Mouse (Mus musculus) neural tube, embryonic 15.5 days (tissue): ENCODE measurements around the gene Cpt2. TPM values are rescaled to one million over a fixed set of nuclear protein-coding genes. Genes with fewer than 3 reads are reported as not detected.
A peak's percentile ranks its signal among the peaks of the same experiment; 100 is the strongest.

Experiments used
- ATAC-seq: fragments of 200-750 bp; cut with Nextera tagmentation; 2 replicates; pipeline ENCODE4 v1.8.0; 2017; ENCODE audit warnings: mild to moderate bottlenecking, moderate TSS enrichment, moderate library complexity; ENCODE audit not compliant: low FRiP score
- H3K27ac ChIP-seq: fragments of 300-500 bp; sonication (generic); replicated peaks from 2 replicates; pipeline ENCODE4 v1.5.1; 2015; ENCODE audit warnings: mild to moderate bottlenecking, inconsistent platforms
- H3K27me3 ChIP-seq: fragments of 300-500 bp; sonication (generic); replicated peaks from 2 replicates; pipeline ENCODE4 v1.6.1; 2015; ENCODE audit warnings: inconsistent platforms
- H3K36me3 ChIP-seq: fragments of 300-500 bp; sonication (generic); 2 replicates; pipeline ENCODE4 v1.6.1; 2015; ENCODE audit warnings: inconsistent platforms
- H3K4me1 ChIP-seq: fragments of 300-500 bp; sonication (generic); 2 replicates; pipeline ENCODE4 v1.6.1; 2015; ENCODE audit warnings: inconsistent platforms
- H3K4me2 ChIP-seq: fragments of 300-500 bp; sonication (generic); 2 replicates; pipeline ENCODE4 v1.6.1; 2015; ENCODE audit warnings: inconsistent platforms, mild to moderate bottlenecking, moderate library complexity
- H3K4me3 ChIP-seq: fragments of 300-500 bp; sonication (generic); replicated peaks from 2 replicates; pipeline ENCODE4 v1.5.1; 2015; ENCODE audit warnings: mild to moderate bottlenecking, inconsistent platforms
- H3K9ac ChIP-seq: fragments of 300-500 bp; sonication (generic); replicated peaks from 2 replicates; pipeline ENCODE4 v1.6.1; 2015; ENCODE audit warnings: mild to moderate bottlenecking, inconsistent platforms
- H3K9me3 ChIP-seq: fragments of 300-500 bp; sonication (generic); replicated peaks from 2 replicates; pipeline ENCODE4 v1.6.1; 2016; ENCODE audit warnings: inconsistent platforms
- WGBS: fragments of 180-500 bp; shearing (Covaris S2); methylation state at CpG from one replicate; pipeline ENCODE4 v1.1.7; 2015; ENCODE audit warnings: mixed read lengths; 5-methylcytosine and 5-hydroxymethylcytosine counted together
- polyA plus RNA-seq: library from polyadenylated mRNA; unstranded; fragments of >200 nt; fragmentation: Nextera tagmentation; extraction: Ambion mirVana; gene quantifications from 2 replicates; pipeline ENCODE4 v1.2.1, GENCODE M21; 2015

The Cpt2 gene
- polyA plus RNA-seq, 1 experiment from 2014 or later: 16.8 TPM

DNA sequence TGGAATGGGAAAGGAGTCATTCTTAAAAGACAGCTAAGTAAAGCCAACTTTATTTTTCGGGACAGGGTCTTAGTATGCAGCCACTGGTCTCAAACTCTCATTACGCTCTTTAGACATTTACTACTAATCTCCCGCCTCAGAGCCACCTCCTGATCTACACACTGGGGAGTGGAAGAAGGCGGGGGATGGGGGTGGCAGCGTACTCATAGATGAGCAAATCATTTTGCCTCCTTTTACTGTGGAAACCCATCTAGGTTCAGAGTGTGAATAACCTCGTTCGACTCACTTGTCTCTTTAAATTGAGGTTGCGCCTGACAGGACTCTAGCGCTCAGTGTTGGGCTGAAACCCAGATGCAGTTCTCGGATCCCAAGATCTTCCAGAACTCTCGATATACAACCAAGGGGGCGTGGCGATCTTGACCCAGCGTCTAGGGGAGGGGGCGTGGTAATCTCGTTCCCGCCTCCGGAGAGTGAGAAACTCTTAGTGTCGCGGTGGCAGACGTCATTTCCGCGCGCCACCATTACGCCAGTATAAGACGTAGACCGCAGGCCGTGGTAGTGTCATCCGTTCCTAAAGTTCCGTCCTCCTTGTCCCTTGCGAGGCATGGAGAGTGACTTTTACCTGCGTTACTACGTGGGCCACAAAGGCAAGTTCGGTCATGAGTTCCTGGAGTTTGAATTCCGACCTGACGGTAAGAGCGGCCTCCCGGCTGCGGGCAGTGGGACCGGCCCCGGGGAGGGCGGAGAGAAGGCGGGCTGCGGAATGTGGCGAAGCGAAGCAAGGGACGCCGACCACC, 44.0 kb downstream of the Cpt2 start, which contains the start of gene Magoh:
TSS of gene Magoh (plus strand) at position 502 of the 797 bp plus-strand sequence.
- peak; percentile 95 for ATAC-seq
- H3K4me2 ChIP-seq: peak within 1 kb of the TSS; percentile 77
- H3K27ac ChIP-seq: peak within 1 kb of the TSS; percentile 80
- peaks cover 21% of the 10 kb centered on the region for H3K4me1 ChIP-seq
- peak within 1 kb of the TSS; percentile 87 for H3K4me3 ChIP-seq
- peak within 1 kb of the TSS; percentile 79 for H3K9ac ChIP-seq
- 3% methylated on average over 48 of the region's 48 CpGs for WGBS
- peaks cover 37% of the 10 kb centered on the region for H3K36me3 ChIP-seq
- H3K9me3 ChIP-seq: no peaks in the 10 kb centered on the region
- no peaks in the 10 kb centered on the region for H3K27me3 ChIP-seq

DNA sequence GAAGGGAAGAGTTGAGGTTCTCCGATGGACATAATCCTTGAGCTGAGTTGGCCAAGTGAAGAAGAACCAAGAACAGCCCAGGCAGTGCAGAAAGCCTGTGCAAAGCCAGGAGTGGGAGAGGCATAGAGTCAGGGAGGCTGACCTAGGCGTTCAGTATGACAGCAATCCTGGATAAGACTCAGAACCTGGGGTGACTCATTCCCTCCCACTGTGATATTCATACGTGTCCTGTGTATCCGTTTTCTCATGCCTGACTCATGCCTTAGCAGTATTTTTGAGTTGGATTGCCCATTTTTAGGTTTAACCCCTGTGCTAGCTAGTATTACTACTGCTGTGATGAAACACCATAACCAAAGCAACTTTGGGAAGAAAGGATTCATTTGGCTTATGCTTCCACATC, 58.5 kb downstream of the Cpt2 start:
- WGBS: 97% methylated on average over 4 of the region's 4 CpGs
- no peak overlapping the region for H3K4me3 ChIP-seq
- H3K9ac ChIP-seq: no peak overlapping the region
- H3K27ac ChIP-seq: no peak overlapping the region
- no peaks in the 10 kb centered on the region for H3K27me3 ChIP-seq
- H3K9me3 ChIP-seq: no peaks in the 10 kb centered on the region
- H3K36me3 ChIP-seq: peaks cover 72% of the 10 kb centered on the region
- no peak for ATAC-seq
- H3K4me1 ChIP-seq: no peaks in the 10 kb centered on the region
- H3K4me2 ChIP-seq: no peak overlapping the region

DNA sequence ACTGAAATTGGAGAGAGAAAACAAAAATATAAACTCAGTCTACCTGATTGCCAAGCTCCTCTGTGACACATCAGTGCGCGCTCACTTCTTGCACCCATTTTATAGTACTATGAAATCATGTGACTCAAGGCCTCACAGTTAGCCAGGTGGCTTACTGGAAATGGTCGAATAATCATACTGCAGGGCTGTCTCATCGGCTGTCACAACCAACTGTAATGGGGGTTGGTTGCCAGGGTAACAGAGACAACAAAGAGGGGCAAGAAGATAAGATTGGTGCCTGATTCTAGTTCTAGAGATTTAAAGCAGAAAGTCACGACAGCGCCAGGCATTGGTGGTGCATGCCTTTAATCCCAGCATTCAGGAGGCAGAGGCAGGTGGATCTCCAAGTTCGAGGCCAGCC, 64.4 kb downstream of the Cpt2 start:
- Histone ChIP-seq H3K4me1 (no peaks in the 10 kb centered on the region), H3K9me3 (no peaks in the 10 kb centered on the region), H3K4me3 (no peak overlapping the region), H3K4me2 (no peak overlapping the region), H3K9ac (no peak overlapping the region; the same call in 1 of the 2 replicates), H3K27me3 (no peaks in the 10 kb centered on the region), H3K36me3 (peaks cover 90% of the 10 kb centered on the region), H3K27ac (no peak overlapping the region)
- no peak for ATAC-seq
- 85% methylated on average over 7 of the region's 7 CpGs for WGBS

DNA sequence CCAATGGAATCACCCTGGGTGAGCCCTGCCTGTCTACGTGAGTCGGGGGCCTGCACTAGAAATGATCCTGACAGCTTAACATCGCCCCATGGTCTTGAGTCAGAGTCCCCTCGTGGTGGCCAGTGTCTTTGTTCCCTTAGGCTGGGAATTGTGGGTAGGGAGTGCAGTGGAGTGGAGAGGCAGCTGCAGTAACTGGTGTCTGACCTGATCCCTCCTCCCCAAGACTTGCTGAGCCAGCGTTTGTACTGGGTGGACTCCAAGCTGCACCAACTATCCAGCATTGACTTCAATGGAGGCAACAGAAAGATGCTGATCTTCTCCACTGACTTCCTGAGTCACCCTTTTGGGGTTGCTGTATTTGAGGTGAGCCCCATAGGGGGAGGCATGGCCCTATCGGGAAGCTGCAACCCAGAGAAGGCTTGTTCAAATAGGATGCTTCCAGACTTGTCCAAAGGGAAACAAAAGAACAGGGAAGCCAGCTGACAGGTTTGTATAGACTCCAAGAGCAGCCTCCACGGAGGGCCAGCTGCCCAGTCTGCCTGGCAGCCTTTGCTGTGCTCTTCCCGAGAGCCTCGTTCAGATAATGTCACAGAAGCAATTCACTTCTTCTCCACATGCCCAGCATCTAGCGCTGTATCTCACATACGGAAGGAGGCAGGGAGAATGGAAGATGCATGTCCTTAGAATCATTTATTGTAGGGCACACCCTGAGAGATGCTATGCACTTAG, 66.3 kb downstream of the Cpt2 start:
- Histone ChIP-seq H3K4me3 (no peak overlapping the region), H3K36me3 (peaks cover 90% of the 10 kb centered on the region), H3K27ac (no peak overlapping the region), H3K27me3 (no peaks in the 10 kb centered on the region), H3K4me2 (no peak overlapping the region), H3K4me1 (no peaks in the 10 kb centered on the region), H3K9ac (no peak overlapping the region), H3K9me3 (no peaks in the 10 kb centered on the region)
- ATAC-seq: no peak
- WGBS: 67% methylated on average over 11 of the region's 11 CpGs

Other genes starting within 250 kb of the Cpt2 start
- gene Dmrtb1, start 239.4 kb downstream of the Cpt2 start, polyA plus RNA-seq: 7.7 and 9.0 TPM in 2 replicates
- gene Lrp8, start 121.3 kb downstream of the Cpt2 start, polyA plus RNA-seq: 48.8 and 62.8 TPM in 2 replicates
- 105 and 120 TPM in 2 replicates for gene Magoh, start 43.9 kb downstream of the Cpt2 start, polyA plus RNA-seq
- gene 0610037L13Rik, start 33.8 kb downstream of the Cpt2 start, polyA plus RNA-seq: 93.6 and 105 TPM in 2 replicates
- gene Slc1a7, start 44.7 kb upstream of the Cpt2 start, polyA plus RNA-seq: not detected in 2 replicates
- gene Podn, start 172.8 kb upstream of the Cpt2 start, polyA plus RNA-seq: 0.32 and 0.44 TPM in 2 replicates
- 225 and 234 TPM in 2 replicates for gene Scp2, start 221.4 kb upstream of the Cpt2 start, polyA plus RNA-seq
- 11.8 and 15.4 TPM in 2 replicates for gene Echdc2, start 241.8 kb upstream of the Cpt2 start, polyA plus RNA-seq